Mouse (Mus musculus) megakaryocyte-erythroid progenitor cell, adult 5-6 weeks (primary cell): Measurements from ENCODE around the gene Gabarap. TPM values are rescaled to one million over a fixed set of nuclear protein-coding genes. Genes with fewer than 3 reads are reported as not detected.

Experiments used
- ATAC-seq: replicated peaks from 2 replicates; pipeline ENCODE4 v1.8.0; 2016; ENCODE audit warnings: mild to moderate bottlenecking, inconsistent platforms; ENCODE audit not compliant: severe bottlenecking, poor library complexity, low FRiP score, low TSS enrichment
- total RNA-seq, 2 experiments: library from RNA; stranded (forward) in 1 of 2; stranded (reverse) in 1 of 2; fragments of 200-1000, 215-1000 nt in 1 of 2; fragments of >200 nt in 1 of 2; fragmentation: Nextera tagmentation in 1 of 2; gene quantifications; 2 replicates each; pipeline ENCODE4 v1.2.3; 2014 to 2017

The Gabarap gene
- total RNA-seq, 2 experiments from 2014 or later: 222 to 278 TPM

DNA sequence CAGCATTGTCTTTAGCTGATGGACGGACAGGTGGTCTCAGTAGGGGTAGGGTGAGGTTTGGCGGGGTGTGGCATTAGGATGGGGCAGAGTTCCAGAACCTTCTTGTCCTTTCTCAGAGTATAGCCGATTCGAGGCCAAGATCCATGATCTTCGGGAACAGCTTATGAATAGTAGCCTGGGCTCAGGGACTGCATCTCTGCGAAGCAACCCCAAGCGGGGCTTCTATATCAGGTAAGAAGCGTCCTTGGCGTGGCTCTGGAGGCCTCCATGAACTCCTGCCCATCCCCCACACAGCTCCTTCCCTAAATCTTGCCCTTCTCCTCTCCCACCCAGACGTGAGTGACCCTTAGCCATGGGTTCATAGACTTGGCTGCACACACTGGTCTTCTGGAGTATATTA, 48.7 kb downstream of the Gabarap start:
- no peak for ATAC-seq

DNA sequence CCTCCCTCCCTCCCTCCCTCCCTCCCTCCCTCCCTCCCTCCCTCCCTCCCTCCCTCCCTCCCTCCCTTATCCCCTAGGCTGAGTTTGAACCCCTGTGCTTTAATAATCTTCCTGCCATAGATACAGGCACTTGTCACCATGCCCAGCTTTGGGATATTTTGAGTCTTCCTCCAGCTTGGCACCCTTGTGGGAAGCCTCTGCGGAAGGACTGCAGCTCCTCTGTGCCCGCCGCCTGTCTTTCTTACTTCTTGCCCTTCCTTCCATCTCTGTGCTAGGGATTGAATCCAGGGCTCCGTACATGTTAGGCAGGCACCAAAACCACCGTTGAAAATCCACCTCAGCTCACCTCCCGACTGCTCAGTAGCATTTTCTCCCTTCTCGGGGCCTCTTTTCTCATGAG, 49.2 kb downstream of the Gabarap start:
- ATAC-seq: no peak

DNA sequence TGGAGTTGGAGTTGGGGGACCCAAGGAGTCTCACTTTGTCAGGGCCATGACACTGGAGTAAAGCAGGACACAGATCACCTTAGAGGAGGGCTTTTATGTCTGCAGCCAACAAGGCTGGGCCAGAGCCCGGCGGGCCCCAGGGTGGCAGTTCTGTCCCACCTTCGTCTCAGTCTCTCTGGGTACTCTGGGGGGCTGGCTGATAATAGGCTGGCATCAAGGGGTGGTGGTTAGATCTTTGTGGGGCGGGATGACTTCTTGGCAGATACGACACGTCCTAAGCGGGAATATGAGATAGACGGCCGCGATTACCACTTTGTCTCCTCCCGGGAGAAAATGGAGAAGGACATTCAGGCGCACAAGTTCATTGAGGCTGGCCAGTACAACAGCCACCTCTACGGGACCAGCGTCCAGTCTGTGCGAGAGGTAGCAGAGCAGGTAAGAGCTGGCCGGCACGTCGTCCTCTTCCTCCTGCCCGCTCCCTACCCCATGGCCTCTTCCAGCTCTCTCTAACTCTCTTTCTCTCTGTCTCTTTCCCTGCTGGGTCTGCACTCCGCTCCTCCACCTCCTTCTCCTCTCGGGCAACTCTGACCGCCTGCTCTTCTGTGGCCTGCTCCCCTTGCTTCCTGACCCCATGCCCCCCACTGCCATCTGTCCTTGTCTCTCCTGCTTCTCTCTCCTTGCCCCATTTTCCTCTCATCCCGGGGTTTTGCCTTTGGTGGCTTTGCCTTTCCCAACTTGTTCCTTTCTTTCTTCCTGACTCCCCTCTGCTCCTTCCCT, 51.6 kb downstream of the Gabarap start:
- ATAC-seq: no peak

DNA sequence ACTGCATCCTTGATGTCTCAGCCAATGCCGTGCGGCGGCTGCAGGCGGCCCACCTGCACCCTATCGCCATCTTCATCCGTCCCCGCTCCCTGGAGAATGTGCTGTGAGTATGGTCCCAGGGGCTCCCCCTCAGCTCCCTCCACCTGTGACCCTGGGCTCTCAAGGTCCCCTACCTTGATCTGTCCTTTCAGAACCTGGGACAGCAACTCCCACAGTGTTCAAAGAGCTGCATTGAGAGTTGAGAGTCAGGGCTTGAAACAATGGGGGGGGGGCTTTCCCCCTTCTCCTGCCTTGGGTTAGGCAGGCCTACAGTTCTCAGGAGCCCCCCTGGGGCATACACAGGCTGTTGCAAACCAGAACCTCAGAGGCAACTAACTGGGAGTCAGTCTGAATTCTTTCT, 52.7 kb downstream of the Gabarap start:
- ATAC-seq: no peak

Other genes starting within 250 kb of the Gabarap start
Only the 30 nearest of the 39 such genes appear.
- gene Chrnb1, start 195.2 kb upstream of the Gabarap start, total RNA-seq (2014; fragmentation: Nextera tagmentation): 2.3 TPM in 1 of 2 replicates, not detected in the other
- gene Chrnb1, start 195.2 kb upstream of the Gabarap start, total RNA-seq (2017): 0.28 and 1.9 TPM in 2 replicates
- gene Fgf11, start 189.3 kb upstream of the Gabarap start, total RNA-seq (2014; fragmentation: Nextera tagmentation): 0.57 and 0.63 TPM in 2 replicates
- gene Fgf11, start 189.3 kb upstream of the Gabarap start, total RNA-seq (2017): 2.3 TPM in 1 of 2 replicates, not detected in the other
- gene Tmem102, start 185.5 kb upstream of the Gabarap start, total RNA-seq (2014; fragmentation: Nextera tagmentation): not detected in 2 replicates
- gene Tmem102, start 185.5 kb upstream of the Gabarap start, total RNA-seq (2017): not detected in 2 replicates
- not detected in 2 replicates for gene Gm39566, start 175.8 kb upstream of the Gabarap start, total RNA-seq (2014; fragmentation: Nextera tagmentation)
- not detected in 2 replicates for gene Gm39566, start 175.8 kb upstream of the Gabarap start, total RNA-seq (2017)
- gene Spem2, start 172.7 kb upstream of the Gabarap start, total RNA-seq (2014; fragmentation: Nextera tagmentation): not detected in 2 replicates
- not detected in 2 replicates for gene Spem2, start 172.7 kb upstream of the Gabarap start, total RNA-seq (2017)
- not detected in 2 replicates for gene Spem1, start 169.0 kb upstream of the Gabarap start, total RNA-seq (2014; fragmentation: Nextera tagmentation)
- not detected in 2 replicates for gene Spem1, start 169.0 kb upstream of the Gabarap start, total RNA-seq (2017)
- gene Nlgn2, start 153.4 kb upstream of the Gabarap start, total RNA-seq (2014; fragmentation: Nextera tagmentation): 7.9 and 8.3 TPM in 2 replicates
- gene Nlgn2, start 153.4 kb upstream of the Gabarap start, total RNA-seq (2017): 2.9 and 3.8 TPM in 2 replicates
- 166 and 210 TPM in 2 replicates for gene Tmem256, start 152.6 kb upstream of the Gabarap start, total RNA-seq (2014; fragmentation: Nextera tagmentation)
- gene Tmem256, start 152.6 kb upstream of the Gabarap start, total RNA-seq (2017): 64.8 and 66.7 TPM in 2 replicates
- gene Plscr3, start 144.8 kb upstream of the Gabarap start, total RNA-seq (2014; fragmentation: Nextera tagmentation): 54.7 and 61.3 TPM in 2 replicates
- gene Plscr3, start 144.8 kb upstream of the Gabarap start, total RNA-seq (2017): 14.5 and 14.8 TPM in 2 replicates
- 0.48 TPM in 1 of 2 replicates, not detected in the other for gene Tnk1, start 132.4 kb upstream of the Gabarap start, total RNA-seq (2014; fragmentation: Nextera tagmentation)
- 0.34 TPM in 1 of 2 replicates, not detected in the other for gene Tnk1, start 132.4 kb upstream of the Gabarap start, total RNA-seq (2017)
- not detected in 2 replicates for gene Tmem95, start 113.1 kb upstream of the Gabarap start, total RNA-seq (2014; fragmentation: Nextera tagmentation)
- gene Tmem95, start 113.1 kb upstream of the Gabarap start, total RNA-seq (2017): not detected in 2 replicates
- 0.54 and 0.79 TPM in 2 replicates for gene Kctd11, start 109.7 kb upstream of the Gabarap start, total RNA-seq (2014; fragmentation: Nextera tagmentation)
- 1.3 TPM in 1 of 2 replicates, not detected in the other for gene Kctd11, start 109.7 kb upstream of the Gabarap start, total RNA-seq (2017)
- 52.7 and 59.4 TPM in 2 replicates for gene Acap1, start 95.6 kb upstream of the Gabarap start, total RNA-seq (2014; fragmentation: Nextera tagmentation)
- 40.3 and 55.2 TPM in 2 replicates for gene Acap1, start 95.6 kb upstream of the Gabarap start, total RNA-seq (2017)
- gene 2810408A11Rik, start 90.2 kb upstream of the Gabarap start, total RNA-seq (2014; fragmentation: Nextera tagmentation): 2.4 and 4.0 TPM in 2 replicates
- gene 2810408A11Rik, start 90.2 kb upstream of the Gabarap start, total RNA-seq (2017): 3.4 and 4.1 TPM in 2 replicates
- gene Neurl4, start 90.1 kb upstream of the Gabarap start, total RNA-seq (2014; fragmentation: Nextera tagmentation): 31.7 and 51.2 TPM in 2 replicates
- gene Neurl4, start 90.1 kb upstream of the Gabarap start, total RNA-seq (2017): 27.9 and 64.3 TPM in 2 replicates
- gene Gps2, start 77.3 kb upstream of the Gabarap start, total RNA-seq (2014; fragmentation: Nextera tagmentation): 155 and 190 TPM in 2 replicates
- gene Gps2, start 77.3 kb upstream of the Gabarap start, total RNA-seq (2017): 53.7 and 106 TPM in 2 replicates
- 1,285 and 1,514 TPM in 2 replicates for gene Eif5a, start 69.2 kb upstream of the Gabarap start, total RNA-seq (2014; fragmentation: Nextera tagmentation)
- gene Eif5a, start 69.2 kb upstream of the Gabarap start, total RNA-seq (2017): 1,032 and 1,474 TPM in 2 replicates
- gene Ybx2, start 55.3 kb upstream of the Gabarap start, total RNA-seq (2014; fragmentation: Nextera tagmentation): 2.2 TPM in 1 of 2 replicates, not detected in the other
- gene Ybx2, start 55.3 kb upstream of the Gabarap start, total RNA-seq (2017): not detected in 2 replicates
- gene Slc2a4, start 43.0 kb upstream of the Gabarap start, total RNA-seq (2014; fragmentation: Nextera tagmentation): 0.15 and 5.2 TPM in 2 replicates
- gene Slc2a4, start 43.0 kb upstream of the Gabarap start, total RNA-seq (2017): 0.19 and 0.88 TPM in 2 replicates
- not detected in 2 replicates for gene Cldn7, start 26.4 kb upstream of the Gabarap start, total RNA-seq (2014; fragmentation: Nextera tagmentation)
- gene Cldn7, start 26.4 kb upstream of the Gabarap start, total RNA-seq (2017): not detected in 2 replicates
- 181 and 216 TPM in 2 replicates for gene Ctdnep1, start 10.0 kb upstream of the Gabarap start, total RNA-seq (2014; fragmentation: Nextera tagmentation)
- 9.8 and 38.6 TPM in 2 replicates for gene Ctdnep1, start 10.0 kb upstream of the Gabarap start, total RNA-seq (2017)
- gene Elp5, start 8.6 kb upstream of the Gabarap start, total RNA-seq (2014; fragmentation: Nextera tagmentation): 81.7 and 104 TPM in 2 replicates
- gene Elp5, start 8.6 kb upstream of the Gabarap start, total RNA-seq (2017): 66.4 and 82.7 TPM in 2 replicates
- 49.1 and 53.9 TPM in 2 replicates for gene Phf23, start 4.6 kb downstream of the Gabarap start, total RNA-seq (2014; fragmentation: Nextera tagmentation)
- gene Phf23, start 4.6 kb downstream of the Gabarap start, total RNA-seq (2017): 46.2 and 53.7 TPM in 2 replicates
- 20.3 and 30.0 TPM in 2 replicates for gene Dvl2, start 9.5 kb downstream of the Gabarap start, total RNA-seq (2014; fragmentation: Nextera tagmentation)
- gene Dvl2, start 9.5 kb downstream of the Gabarap start, total RNA-seq (2017): 15.8 and 20.8 TPM in 2 replicates
- gene Acadvl, start 24.3 kb downstream of the Gabarap start, total RNA-seq (2014; fragmentation: Nextera tagmentation): 50.8 and 85.0 TPM in 2 replicates
- 58.1 and 70.7 TPM in 2 replicates for gene Acadvl, start 24.3 kb downstream of the Gabarap start, total RNA-seq (2017)
- gene Dlg4, start 25.8 kb downstream of the Gabarap start, total RNA-seq (2014; fragmentation: Nextera tagmentation): 2.1 and 3.0 TPM in 2 replicates
- 0.23 and 0.76 TPM in 2 replicates for gene Dlg4, start 25.8 kb downstream of the Gabarap start, total RNA-seq (2017)
- gene Asgr1, start 62.9 kb downstream of the Gabarap start, total RNA-seq (2014; fragmentation: Nextera tagmentation): not detected in 2 replicates
- gene Asgr1, start 62.9 kb downstream of the Gabarap start, total RNA-seq (2017): not detected in 2 replicates
- gene Asgr2, start 101.5 kb downstream of the Gabarap start, total RNA-seq (2014; fragmentation: Nextera tagmentation): not detected in 2 replicates
- gene Asgr2, start 101.5 kb downstream of the Gabarap start, total RNA-seq (2017): not detected in 2 replicates
- gene Mgl2, start 139.2 kb downstream of the Gabarap start, total RNA-seq (2014; fragmentation: Nextera tagmentation): not detected in 2 replicates
- not detected in 2 replicates for gene Mgl2, start 139.2 kb downstream of the Gabarap start, total RNA-seq (2017)
- gene Clec10a, start 165.1 kb downstream of the Gabarap start, total RNA-seq (2014; fragmentation: Nextera tagmentation): not detected in 2 replicates
- 0.75 TPM in 1 of 2 replicates, not detected in the other for gene Clec10a, start 165.1 kb downstream of the Gabarap start, total RNA-seq (2017)